Mouse (Mus musculus) kidney, postnatal 25 days (tissue): ENCODE results near the gene Anapc5.

Experiments
- DNase-seq, 2 experiments: peaks; one replicate each; pipeline ENCODE4 v3.0.0; 2021; ENCODE audit warnings: mixed read lengths in 2 of 2

Anapc5 gene

DNA sequence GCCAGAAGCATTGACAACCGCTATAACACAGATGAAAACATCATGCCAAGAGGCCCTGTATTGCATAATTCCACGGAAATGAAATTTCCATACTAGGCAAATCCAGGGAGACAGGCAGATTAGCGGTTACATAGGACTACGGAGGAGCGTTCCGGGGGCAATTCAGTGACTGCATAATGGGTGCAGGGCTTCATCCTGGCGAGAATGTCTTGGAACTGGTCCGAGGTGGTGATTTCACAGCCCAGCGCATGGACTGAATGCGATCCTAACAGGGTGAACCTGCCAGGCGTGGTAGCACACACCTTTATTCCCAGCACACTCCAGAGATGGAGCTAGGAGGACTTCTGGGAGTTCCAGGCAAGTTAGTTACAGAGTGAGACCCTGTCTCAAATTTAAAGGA, 53.9 kb downstream of the Anapc5 start:
- no peak for DNase-seq

DNA sequence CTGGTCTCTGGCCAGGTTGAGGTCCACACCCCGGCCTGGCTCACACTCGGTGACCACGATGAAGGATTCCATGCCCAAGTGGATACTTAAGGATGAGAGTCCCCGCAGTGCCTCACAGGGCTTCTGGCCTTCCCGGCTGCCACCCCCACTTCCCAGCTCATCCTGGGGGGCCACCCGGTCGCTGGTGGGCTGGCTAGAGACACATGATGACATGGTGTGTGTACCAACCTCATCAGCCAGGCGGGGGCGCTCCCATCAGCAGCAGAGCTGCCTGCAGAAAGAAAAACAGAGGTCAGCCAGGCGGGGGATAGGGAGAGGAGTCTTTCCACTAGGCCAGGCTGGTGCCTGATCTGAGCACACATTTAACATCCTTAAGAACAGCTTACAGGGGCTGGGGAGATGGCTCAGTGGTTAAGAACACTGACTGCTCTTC, 57.1 kb downstream of the Anapc5 start:
- peak; percentile 50 to 55 for DNase-seq

- DNase-seq: peak in 1 of 2 experiments; percentile 43
Observed at GRCm38 (mm10) chr5:122763271-122764031, 57.7 kb downstream of the Anapc5 start.

GRCm38 (mm10) chr5:122756680-122757079, 64.5 kb downstream of the Anapc5 start:
- DNase-seq: peak; percentile 79 to 87

DNA sequence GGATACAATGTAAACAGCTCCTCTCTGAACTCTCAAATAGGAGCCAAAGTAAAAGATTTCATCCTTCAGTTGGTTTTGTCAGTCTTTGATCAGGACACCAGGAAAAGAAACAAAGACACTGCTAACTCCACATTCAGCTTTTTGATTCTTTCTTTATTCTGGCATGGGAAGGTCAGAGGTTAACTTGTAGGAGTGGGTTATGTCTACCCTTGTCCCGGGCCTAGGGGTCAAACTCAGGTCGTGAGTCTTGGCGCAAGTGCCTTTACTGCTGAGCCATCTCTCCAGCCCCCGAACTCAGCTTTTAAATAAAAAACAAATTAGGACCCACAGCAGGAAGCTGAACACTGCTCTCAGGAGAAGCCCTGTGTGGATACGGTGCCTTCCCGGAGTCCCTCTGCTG, 65.0 kb downstream of the Anapc5 start:
- no peak for DNase-seq

GRCm38 (mm10) chr5:122755620-122756019, 65.5 kb downstream of the Anapc5 start:
- no peak for DNase-seq

GRCm38 (mm10) chr5:122754477-122754876, 66.7 kb downstream of the Anapc5 start:
- DNase-seq: no peak

GRCm38 (mm10) chr5:122747950-122748349, 73.2 kb downstream of the Anapc5 start:
- DNase-seq: no peak

GRCm38 (mm10) chr5:122743880-122744422, 77.2 kb downstream of the Anapc5 start:
- DNase-seq: no peak
